Mouse (Mus musculus): ENCODE data around the gene Dact2. TPM values are rescaled to one million over a fixed set of nuclear protein-coding genes. Genes with fewer than 3 reads are reported as not detected.

Dact2 gene
- polyA plus RNA-seq, 1 experiment from 2014 or later: 3.3 TPM

- 2% methylated on average over 10 of the region's 10 CpGs for WGBS
- Histone ChIP-seq H3K4me2 (ENCODE audit: low read depth, low read length) (peak overlapping the region; percentile 9; the same call in 1 of the 2 replicates), H3K4me1 (replicated peaks; ENCODE audit: control insufficient read depth, insufficient read depth, low read length) (peaks cover 26% of the 10 kb centered on the region), H3K27me3 (ENCODE audit: control insufficient read depth, insufficient read depth, low read depth, low read length) (no peaks in the 10 kb centered on the region), H3K9me3 (ENCODE audit: control insufficient read depth, low read length) (no peaks in the 10 kb centered on the region), H3K27ac (ENCODE audit: low read length) (no peak overlapping the region), H3K9ac (ENCODE audit: low read length) (no peak overlapping the region), H3K36me3 (ENCODE audit: control insufficient read depth, insufficient read depth, low read length) (no peaks in the 10 kb centered on the region), H3K4me3 (ENCODE audit: low read length) (no peak overlapping the region)
- ATAC-seq (ENCODE audit: low read depth): peak; percentile 70
Observed at GRCm38 (mm10) chr17:14165332-14165876, 38.7 kb downstream of the Dact2 start.

- no peak for ATAC-seq (ENCODE audit: low read depth)
- H3K36me3 ChIP-seq (ENCODE audit: control insufficient read depth, insufficient read depth, low read length): no peaks in the 10 kb centered on the region
- no peak overlapping the region for H3K9ac ChIP-seq (ENCODE audit: low read length)
- WGBS: 93% methylated on average over 3 of the region's 3 CpGs
- H3K9me3 ChIP-seq (ENCODE audit: control insufficient read depth, low read length): no peaks in the 10 kb centered on the region
- H3K27me3 ChIP-seq (ENCODE audit: control insufficient read depth, insufficient read depth, low read depth, low read length): no peaks in the 10 kb centered on the region
- H3K4me1 ChIP-seq (replicated peaks; ENCODE audit: control insufficient read depth, insufficient read depth, low read length): peaks cover 10% of the 10 kb centered on the region
- no peak overlapping the region for H3K27ac ChIP-seq (ENCODE audit: low read length)
- no peak overlapping the region for H3K4me3 ChIP-seq (ENCODE audit: low read length)
- no peak overlapping the region for H3K4me2 ChIP-seq (ENCODE audit: low read depth, low read length)
Observed at GRCm38 (mm10) chr17:14160846-14161245, 43.3 kb downstream of the Dact2 start.

- Histone ChIP-seq H3K27ac (ENCODE audit: low read length) (no peak overlapping the region), H3K9me3 (ENCODE audit: control insufficient read depth, low read length) (no peaks in the 10 kb centered on the region), H3K4me2 (ENCODE audit: low read depth, low read length) (no peak overlapping the region), H3K4me3 (ENCODE audit: low read length) (no peak overlapping the region), H3K27me3 (ENCODE audit: control insufficient read depth, insufficient read depth, low read depth, low read length) (no peaks in the 10 kb centered on the region), H3K36me3 (ENCODE audit: control insufficient read depth, insufficient read depth, low read length) (no peaks in the 10 kb centered on the region), H3K4me1 (replicated peaks; ENCODE audit: control insufficient read depth, insufficient read depth, low read length) (no peaks in the 10 kb centered on the region), H3K9ac (ENCODE audit: low read length) (no peak overlapping the region)
- ATAC-seq (ENCODE audit: low read depth): no peak
- 27% methylated on average over 7 of the region's 7 CpGs for WGBS
Observed at GRCm38 (mm10) chr17:14157779-14158195, 46.3 kb downstream of the Dact2 start.

Other genes with a start within 250 kb of the Dact2 start
- not detected in 2 replicates for gene Gm7356, start 200.6 kb downstream of the Dact2 start, polyA plus RNA-seq (2015; fragmentation: Nextera tagmentation; extraction: Ambion mirVana)
- not detected in 2 replicates for gene Gm7358, start 144.8 kb downstream of the Dact2 start, polyA plus RNA-seq (2015; fragmentation: Nextera tagmentation; extraction: Ambion mirVana)
- gene Smoc2, start 75.2 kb upstream of the Dact2 start, polyA plus RNA-seq (2015; fragmentation: Nextera tagmentation; extraction: Ambion mirVana): 46.1 and 48.9 TPM in 2 replicates

Measured in lung, embryonic 16.5 days (tissue).